Mouse (Mus musculus): ENCODE data around the gene Angptl6. TPM values are rescaled to one million over a fixed set of nuclear protein-coding genes. Genes with fewer than 3 reads are reported as not detected.

Angptl6 gene
- total RNA-seq, 1 experiment from 2014 or later, result 2.9 TPM

- DNase-seq, result no peak
Observed at GRCm38 (mm10) chr9:20886563-20886962, 7.0 kb upstream of the Angptl6 start.

DNA sequence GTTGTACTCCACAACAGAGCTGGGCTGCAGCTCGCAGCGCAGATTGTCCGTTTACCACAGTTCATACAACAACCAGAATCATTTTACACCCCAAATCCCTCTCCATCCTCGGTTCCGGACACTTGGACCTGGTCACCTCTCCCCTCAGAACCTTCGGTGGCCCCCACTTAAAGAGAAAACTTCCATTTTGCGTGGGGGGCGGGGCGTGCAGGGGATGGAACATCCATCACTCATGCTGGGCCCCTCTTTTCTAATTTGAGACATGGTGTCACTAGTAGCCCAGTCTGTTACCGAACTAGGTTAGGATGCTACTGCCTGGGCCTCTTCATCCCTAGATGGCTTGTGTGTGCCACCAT is 839 bp downstream of the Angptl6 start:
- no peak for DNase-seq

- peak; percentile 100 for DNase-seq
Observed at GRCm38 (mm10) chr9:20878041-20878709, 1.4 kb downstream of the Angptl6 start.

DNA sequence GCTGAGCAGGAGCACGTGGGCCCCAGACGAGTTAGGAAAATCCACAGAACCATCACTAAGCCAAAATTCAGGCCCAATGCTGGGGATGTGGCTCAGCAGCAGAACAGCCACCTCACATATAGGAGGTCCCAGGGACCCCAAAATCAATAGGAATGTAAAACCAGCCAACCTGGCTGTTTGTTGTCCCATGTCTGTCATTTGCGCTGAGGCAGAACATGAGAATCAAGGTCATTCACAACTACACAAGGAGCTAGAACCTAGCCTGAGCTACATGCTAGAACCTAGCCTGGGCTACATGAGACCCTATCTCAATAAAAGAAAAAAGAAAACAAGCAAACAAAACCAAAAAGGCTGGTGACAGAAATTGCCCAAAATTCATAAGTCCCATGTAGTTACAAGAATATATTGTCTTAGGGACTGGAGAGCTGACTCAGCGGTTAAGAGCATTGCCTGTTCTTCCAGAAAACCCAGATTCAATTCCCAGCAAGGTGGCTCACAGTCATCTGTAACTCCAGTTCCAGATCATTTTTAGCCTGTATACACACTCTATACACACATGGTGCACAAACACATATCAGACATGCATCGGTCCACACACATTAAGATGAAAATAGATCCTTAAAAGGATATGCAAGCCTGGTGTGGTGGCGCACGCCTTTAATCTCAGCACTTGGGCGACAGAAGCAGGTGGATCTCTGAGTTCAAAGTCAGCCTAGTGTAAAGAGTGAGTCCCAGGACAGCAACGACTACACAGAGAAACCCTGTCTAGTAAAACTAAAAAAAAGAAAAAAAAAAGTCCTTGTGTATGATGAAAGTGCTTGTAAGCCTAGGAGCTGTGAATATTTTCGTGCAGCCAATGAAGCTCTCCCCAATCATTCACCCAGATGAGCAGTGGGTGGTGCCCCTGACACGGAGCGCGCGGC is 2.1 kb downstream of the Angptl6 start:
- no peak for DNase-seq

DNA sequence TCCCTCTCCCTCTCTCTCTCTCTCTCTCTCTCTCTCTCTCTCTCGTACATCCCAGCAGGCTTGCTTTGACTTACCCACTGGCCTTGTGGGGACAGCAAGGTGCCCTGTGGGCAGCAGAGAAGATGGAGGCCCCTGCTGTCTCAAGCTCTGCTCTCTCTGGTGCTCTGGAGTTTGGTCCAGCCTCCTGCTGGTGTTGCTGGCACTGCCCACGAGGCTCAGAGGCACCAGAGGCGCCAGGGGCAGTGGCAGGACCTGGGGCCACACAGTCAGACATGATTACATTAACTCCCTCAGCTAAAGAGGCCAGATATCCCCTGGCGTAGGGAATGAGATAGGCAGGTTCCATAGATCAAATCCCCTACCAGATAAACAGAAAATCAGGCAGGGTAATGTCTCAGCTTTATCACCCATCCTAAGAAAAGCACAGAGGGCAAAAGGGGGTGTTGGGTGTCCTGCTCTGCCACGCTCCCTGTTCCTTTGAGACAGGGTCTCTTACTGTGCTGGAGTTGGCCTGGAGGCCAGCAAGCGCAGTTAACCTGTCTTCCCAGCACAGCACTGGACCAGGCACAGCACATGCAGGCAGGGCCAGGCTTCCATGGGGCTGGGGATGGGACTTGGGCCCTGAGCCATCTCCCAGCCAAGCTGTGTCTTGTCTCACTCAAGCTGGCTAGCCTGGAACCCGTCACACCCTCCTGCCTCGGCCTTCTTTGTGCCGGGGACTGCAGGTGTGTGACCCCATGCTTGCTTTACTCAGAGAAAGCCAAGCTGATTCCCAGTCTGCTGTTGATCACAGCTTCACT is 3.0 kb downstream of the Angptl6 start:
- no peak for DNase-seq

GRCm38 (mm10) chr9:20875021-20875790 is 4.3 kb downstream of the Angptl6 start:
- DNase-seq, result no peak

- no peak for DNase-seq
Observed at GRCm38 (mm10) chr9:20873521-20873920, 6.0 kb downstream of the Angptl6 start.

- DNase-seq, result no peak
Observed at GRCm38 (mm10) chr9:20872991-20873390, 6.5 kb downstream of the Angptl6 start.

GRCm38 (mm10) chr9:20870211-20871173 is 9.0 kb downstream of the Angptl6 start:
- DNase-seq, result no peak

GRCm38 (mm10) chr9:20869246-20869645 is 10.3 kb downstream of the Angptl6 start:
- no peak for DNase-seq

- DNase-seq, result peak; percentile 59
Observed at GRCm38 (mm10) chr9:20868448-20869001, 11.0 kb downstream of the Angptl6 start, which contains the start of gene A230050P20Rik. TSS of gene A230050P20Rik (plus strand) at chr9:20868642.

GRCm38 (mm10) chr9:20866879-20867278 is 12.6 kb downstream of the Angptl6 start:
- DNase-seq, result no peak

DNA sequence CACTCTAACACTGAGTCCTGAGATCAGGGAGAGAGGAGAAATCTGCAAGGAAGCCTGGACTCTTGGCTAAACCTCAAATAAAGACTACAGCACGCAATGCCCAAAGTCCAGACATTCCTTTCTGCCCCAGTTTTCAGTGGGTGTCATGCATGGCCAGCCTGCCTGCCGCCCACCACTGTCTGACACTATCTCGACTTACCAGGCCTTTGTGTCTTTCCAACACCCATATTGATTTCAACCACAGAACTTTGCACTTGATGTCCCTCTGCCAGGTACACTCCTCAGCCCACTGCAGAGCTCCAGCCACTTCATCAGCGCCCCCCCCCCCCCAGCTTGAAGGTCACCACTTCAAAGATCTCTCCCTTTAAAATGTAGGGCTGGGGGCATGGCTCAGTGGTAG is 17.3 kb downstream of the Angptl6 start:
- no peak for DNase-seq

- DNase-seq, result peak; percentile 31
Observed at GRCm38 (mm10) chr9:20861821-20862220, 17.7 kb downstream of the Angptl6 start.

- no peak for DNase-seq
Observed at GRCm38 (mm10) chr9:20859926-20860325, 19.6 kb downstream of the Angptl6 start.

- peak; percentile 46 for DNase-seq
Observed at GRCm38 (mm10) chr9:20857131-20857530, 22.4 kb downstream of the Angptl6 start.

- DNase-seq, result no peak
Observed at GRCm38 (mm10) chr9:20850179-20850578, 29.3 kb downstream of the Angptl6 start.

DNA sequence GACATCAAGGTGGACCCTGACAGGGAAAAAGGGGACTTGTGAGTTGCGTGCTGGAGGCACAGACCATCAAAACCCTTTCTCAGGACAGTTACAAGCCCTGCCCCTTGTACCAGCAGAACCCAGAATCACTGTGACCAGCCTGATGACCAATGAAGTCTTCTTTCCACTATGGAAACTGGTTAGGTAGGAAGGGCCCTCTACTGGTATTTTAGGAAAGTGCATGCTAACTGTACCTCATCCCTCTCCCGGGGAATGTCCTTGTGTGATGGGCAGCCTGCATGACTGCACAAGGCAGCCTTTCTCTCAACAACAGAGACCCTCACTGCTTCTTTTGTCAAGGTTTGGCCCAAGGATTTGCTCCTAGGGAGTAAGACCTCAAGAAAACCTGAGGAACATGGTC is 36.9 kb downstream of the Angptl6 start:
- no peak for DNase-seq

DNA sequence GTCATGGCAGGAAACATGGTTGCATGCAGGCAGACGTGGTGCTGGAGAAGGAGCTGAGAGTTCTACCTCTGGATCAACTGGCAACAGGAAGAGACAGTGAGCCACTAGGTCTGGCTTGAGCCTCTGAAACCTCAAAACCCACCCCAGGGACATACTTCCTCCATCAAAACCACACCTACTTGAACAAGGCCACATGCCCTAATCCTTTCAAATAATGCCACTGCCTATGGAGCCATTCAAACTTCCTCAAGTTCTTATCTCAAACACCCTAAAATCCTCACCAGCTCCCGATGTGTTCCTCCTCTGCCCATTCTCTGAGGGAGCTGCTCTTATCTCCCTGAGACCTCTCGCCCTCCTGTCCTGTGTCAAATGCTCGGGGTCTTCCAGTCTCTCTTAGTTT is 37.3 kb downstream of the Angptl6 start:
- no peak for DNase-seq

GRCm38 (mm10) chr9:20838931-20839330 is 40.6 kb downstream of the Angptl6 start:
- DNase-seq, result no peak
